In the genomic region with DNA sequence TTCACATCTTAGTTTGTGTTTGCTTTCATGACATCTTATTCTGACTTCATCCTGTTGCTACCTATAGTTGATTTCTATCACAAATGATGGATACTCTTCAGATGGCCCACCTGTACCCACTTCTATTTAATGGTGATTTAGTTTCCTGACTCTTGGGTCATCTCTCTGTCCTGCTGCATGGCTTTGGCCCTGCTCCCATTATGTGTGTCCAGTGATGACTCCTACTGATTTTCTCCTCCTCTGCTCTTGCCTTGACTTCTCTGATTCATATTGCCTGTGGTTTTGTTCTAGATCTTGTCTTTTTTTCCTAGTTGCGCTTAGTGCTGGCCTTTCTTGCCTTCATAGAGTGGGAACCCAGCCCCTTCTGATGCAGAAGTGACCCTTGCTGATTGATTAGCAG, we compare ENCODE assay signal across 15 mouse cellular contexts.
"Had no signal": no experiment of that assay in that cellular context is flagged by ENCODE, and none has a peak within 500 bp of the region (broad histone marks: within the 10 kb centered on the region; RNA-seq: fewer than 3 reads in every experiment).

No protein-coding gene starts in this region.

- H3K27me3 ChIP-seq: limb, embryonic 12.5 days; neural tube, embryonic 15.5 days had no signal

- H3K4me1 ChIP-seq: limb, embryonic 12.5 days had no signal

- DNase-seq: kidney, adult 9 months; kidney, postnatal 36 days; layer of hippocampus, adult 9-11 months; layer of hippocampus, postnatal 36 days; lung, embryonic 14.5 days; lung, postnatal 10 days; lung, postnatal 4 days; midbrain, embryonic 14.5 days; thymus, postnatal 4 days had no signal

- H3K36me3 ChIP-seq: neural tube, embryonic 15.5 days had no signal

- H3K27ac ChIP-seq: kidney, postnatal 0 days; limb, embryonic 12.5 days; midbrain, embryonic 10.5 days; neural tube, embryonic 15.5 days; stomach, postnatal 0 days had no signal

- H3K4me3 ChIP-seq: limb, embryonic 12.5 days; midbrain, embryonic 10.5 days; myocyte; neural tube, embryonic 15.5 days had no signal

- H3K9me3 ChIP-seq: limb, embryonic 12.5 days; midbrain, embryonic 10.5 days; neural tube, embryonic 15.5 days had no signal

- H3K9ac ChIP-seq: limb, embryonic 12.5 days; lung, embryonic 14.5 days; neural tube, embryonic 15.5 days had no signal

- H3K4me2 ChIP-seq: limb, embryonic 12.5 days; lung, embryonic 14.5 days; neural tube, embryonic 15.5 days had no signal
